Mouse (Mus musculus) right cerebral cortex, postnatal 4 days (tissue): ENCODE results near the gene Il1rap.

Experiments used
- DNase-seq: peaks from one replicate; pipeline ENCODE4 v3.0.0-alpha.2; 2022

Gene Il1rap

GRCm38 (mm10) chr16:26612499-26613220 is 31.2 kb downstream of the Il1rap start:
- peak; percentile 26 for DNase-seq

GRCm38 (mm10) chr16:26623141-26623540 is 41.6 kb downstream of the Il1rap start:
- no peak for DNase-seq

- no peak for DNase-seq
Observed at GRCm38 (mm10) chr16:26626065-26626464, 44.6 kb downstream of the Il1rap start.

GRCm38 (mm10) chr16:26634800-26635199 is 53.3 kb downstream of the Il1rap start:
- no peak for DNase-seq

- no peak for DNase-seq
Observed at GRCm38 (mm10) chr16:26643077-26643476, 61.6 kb downstream of the Il1rap start.

GRCm38 (mm10) chr16:26646066-26646465 is 64.6 kb downstream of the Il1rap start:
- DNase-seq = no peak

DNA sequence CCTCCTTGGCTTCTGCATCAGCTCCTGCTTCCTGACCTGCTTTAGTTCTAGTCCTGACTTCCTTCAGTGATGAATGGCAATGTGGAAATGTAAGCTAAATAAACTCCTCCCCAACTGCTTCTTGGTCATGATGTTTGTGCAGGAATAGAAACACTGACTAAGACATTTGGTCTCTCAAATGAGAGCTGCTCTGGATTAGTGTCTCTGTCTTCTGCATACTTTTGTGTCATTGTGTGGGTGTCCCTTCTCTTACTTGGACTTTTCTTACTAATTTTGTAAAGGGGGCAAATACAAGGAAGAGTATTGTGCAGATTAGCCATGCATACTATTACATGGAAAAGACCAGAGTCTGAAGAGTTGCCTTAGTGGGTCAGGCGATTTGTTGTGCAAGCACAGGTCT is 65.5 kb downstream of the Il1rap start:
- DNase-seq = no peak

DNA sequence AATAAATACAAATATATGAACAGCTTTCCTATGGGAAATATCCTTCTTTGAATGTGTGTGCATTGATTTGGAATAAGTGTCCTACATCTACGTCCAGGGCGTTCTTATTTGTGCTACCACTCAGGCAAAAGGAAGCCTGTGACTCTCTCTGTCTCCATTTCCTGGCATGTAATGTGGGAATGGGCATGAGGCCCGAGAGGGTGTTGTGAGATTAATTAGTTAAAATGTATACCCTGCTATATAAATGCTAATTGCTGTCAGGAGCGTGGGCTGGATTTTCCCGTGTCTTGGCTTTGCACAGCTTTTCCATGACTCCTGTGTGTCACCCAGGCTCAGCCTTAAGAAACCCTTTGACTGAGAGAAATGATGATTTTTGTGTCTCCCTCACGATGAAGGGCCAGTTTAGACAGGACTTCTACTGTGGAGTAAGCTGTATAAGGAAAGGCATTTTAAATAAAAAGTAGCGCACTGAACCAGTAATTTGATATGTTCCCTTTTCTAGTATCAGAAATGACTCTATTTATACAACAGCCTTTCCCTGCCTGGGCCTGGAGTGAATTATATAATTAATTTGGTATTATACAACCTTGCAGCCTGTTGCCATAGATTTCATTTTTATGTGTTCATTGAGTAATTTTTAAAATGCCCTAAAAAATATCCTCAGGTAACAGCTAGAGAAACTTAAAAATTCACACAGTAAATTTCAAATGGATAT is 81.4 kb downstream of the Il1rap start:
- DNase-seq = peak; percentile 16

GRCm38 (mm10) chr16:26666401-26666800 is 84.9 kb downstream of the Il1rap start:
- DNase-seq = no peak

DNA sequence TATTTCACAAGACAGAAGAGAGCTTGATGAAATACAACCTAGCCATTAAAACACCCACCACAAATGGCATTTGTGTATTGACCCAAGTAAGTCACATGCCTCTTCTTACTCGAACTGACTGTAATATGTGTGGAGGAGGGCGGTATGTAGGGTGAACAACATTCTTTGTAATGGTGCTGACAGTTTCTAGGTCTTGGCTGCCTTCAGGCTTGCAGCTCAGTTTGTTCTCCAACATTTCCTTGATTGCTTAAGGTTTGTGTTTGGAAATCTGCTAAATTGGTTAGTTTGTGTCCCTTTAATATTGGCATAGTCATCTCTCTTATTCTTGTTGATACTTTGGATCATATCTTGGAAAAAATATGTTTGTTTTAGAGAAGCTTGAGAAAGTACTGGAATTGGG is 87.6 kb downstream of the Il1rap start:
- DNase-seq = no peak

GRCm38 (mm10) chr16:26680381-26680780 is 98.9 kb downstream of the Il1rap start:
- DNase-seq = no peak

DNA sequence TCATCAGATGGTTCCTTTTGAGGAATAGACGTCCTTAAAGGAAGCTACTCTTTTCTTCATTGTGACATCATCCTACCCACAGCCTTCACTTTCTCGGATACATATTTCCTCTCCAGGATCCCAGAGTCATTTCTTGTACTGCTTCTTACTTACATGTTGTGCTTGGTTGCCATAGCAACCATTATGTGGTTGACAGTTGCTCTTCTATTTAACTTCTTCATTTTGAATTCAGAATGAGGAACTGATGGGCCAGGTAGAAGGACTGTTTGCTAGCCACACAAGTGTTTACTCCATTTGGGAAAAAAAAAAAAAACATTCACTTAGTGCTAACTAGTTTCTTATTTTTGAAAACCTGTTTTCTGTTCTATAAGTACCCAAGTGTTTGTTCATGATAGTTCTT is 108.3 kb downstream of the Il1rap start:
- DNase-seq = no peak

DNA sequence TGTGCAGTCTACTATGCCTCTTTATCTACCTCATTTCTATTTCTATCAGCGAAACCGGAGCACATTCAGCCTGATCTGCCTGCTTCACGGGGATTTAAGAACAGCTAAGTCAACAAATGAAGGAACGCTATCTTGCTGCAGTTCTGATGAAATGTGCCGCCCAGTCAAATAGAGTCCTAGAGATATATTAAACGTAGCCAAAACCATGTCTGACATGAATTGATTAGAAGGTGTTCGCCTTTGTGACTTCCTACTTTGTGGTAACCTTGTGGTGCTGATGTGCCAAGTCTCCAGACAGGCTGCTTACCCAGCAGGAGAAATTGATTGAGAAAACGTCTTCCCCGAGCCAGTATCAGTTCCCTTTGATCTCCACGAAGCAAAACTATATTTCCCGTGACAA is 109.8 kb downstream of the Il1rap start:
- no peak for DNase-seq

- no peak for DNase-seq
Observed at GRCm38 (mm10) chr16:26698076-26698475, 116.6 kb downstream of the Il1rap start.

GRCm38 (mm10) chr16:26700440-26701103 is 119.1 kb downstream of the Il1rap start:
- no peak for DNase-seq

DNA sequence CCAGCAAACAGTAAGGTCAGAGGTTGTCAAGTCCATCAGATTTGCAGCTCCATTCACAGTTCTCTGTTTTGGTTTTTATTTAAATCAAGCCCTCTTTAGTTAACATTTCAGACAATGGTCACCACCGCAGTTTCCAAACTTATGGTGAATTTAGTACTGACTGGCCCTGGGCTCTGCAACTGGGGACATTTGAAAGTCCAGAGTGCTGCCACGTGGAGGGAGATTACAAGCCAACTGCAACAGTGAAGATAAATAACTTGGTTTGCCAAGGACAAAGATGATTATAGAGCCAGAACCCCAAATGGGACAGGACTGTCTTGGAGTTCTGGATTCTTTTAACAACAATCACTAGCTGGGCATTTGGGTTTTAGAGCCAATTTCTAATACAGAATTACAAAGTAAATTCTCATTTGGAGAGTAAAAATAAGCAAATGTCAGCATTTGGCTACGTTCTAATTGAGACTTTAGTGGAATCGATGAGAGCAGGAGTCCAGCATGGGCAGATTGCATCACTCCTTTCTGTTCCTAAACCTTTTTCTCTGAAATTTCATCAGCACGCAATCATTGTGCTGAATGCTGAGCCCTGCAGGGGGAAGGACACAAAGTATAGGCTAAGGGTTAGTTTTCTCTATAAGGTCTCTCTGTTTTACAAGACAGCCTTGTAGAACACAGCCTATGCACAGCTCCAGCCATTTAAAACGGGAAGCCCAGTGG is 124.3 kb downstream of the Il1rap start:
- DNase-seq = no peak

- DNase-seq = no peak
Observed at GRCm38 (mm10) chr16:26706503-26706902, 125.0 kb downstream of the Il1rap start.

GRCm38 (mm10) chr16:26710922-26711321 is 129.4 kb downstream of the Il1rap start:
- DNase-seq = no peak

GRCm38 (mm10) chr16:26713538-26714316 is 132.2 kb downstream of the Il1rap start:
- no peak for DNase-seq

- DNase-seq = peak; percentile 57
Observed at GRCm38 (mm10) chr16:26722464-26722863, 141.0 kb downstream of the Il1rap start.

DNA sequence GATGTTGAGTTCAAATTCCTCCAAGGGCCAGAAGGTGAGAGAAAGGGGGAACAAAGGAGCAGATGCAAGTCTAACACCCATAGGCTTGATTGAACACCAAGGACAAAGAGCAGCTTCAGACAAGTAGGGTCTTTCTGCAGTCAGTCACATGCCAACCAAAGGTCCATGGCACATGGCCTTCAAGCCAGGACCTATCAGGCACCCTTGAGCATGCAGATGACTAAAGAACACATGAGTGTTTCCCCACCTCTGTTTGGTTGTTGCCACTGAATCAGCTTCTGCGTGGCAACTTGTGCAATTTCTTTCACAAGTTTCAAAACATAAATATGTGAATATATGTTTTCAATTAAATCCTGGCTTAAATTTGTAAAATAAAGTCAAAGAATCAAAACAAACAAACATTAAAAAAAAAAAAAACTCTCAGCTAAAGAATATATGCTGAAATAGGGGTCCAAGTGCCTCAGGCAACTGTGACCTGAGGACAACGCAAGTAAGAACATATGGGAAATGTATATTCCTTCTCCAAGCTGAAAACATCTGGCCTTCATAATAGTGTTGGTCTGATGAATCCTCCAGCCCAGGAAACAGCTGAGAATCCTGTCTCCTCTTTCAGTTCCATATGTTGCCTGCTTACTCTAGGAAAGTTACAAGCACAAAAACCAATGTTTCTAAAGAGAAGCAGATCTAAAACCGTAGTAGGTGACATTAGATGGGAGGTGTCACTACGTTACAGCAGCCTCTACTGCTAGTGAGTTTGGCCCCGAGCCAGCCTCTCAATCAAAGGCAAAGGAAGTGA is 142.6 kb downstream of the Il1rap start:
- DNase-seq = peak; percentile 16

GRCm38 (mm10) chr16:26728139-26728538 is 146.6 kb downstream of the Il1rap start:
- no peak for DNase-seq
